Mouse (Mus musculus): ENCODE measurements around the gene Tmem200c.
A peak's percentile ranks its signal among the peaks of the same experiment; 100 is the strongest.

The Tmem200c gene

DNA sequence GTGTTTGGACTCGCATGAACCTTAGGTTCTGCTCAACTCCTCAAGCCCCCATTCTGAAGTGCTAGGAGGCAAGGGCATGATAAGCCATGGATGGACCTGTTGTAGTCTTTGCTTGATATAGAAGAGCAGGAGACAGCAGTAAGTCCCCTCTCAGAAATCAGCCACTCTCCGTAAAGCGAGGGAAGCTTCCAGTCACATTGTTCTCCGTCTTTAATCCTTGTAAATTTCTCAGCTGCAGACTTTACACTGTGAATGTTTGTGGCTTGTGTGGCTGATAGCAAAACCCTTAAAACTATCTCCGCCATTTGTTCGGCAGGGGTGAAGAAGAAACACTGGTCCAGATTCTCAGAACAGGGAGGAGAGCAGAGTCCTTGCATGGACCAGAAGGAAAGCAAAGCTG, at the start of gene Tmem200c:
Gene Tmem200c, plus strand, starts transcription at position 301 of the 400 bp plus-strand sequence.
- DNase-seq (ENCODE audit: low spot score in 2 of 2) = no peak

DNA sequence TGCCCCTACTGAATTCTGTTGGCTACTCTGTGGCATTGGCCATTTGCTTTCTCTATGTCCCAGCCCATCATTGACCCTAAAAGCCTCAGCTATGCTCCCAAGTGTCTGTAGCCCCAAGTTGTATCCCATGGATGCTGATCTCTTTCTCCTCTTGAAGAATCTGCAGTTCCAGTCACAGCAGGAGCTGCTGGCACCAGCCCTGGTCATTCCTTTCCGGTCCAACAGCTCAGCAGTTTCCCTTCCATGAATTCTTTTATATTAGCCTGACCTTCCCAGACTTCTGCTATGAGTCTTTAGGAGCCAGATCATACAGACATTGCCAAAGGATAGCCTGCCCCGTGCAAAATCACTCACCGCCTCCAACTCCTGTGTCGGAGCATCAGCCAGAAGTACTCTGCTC, 32.7 kb upstream of the Tmem200c start:
- no peak for DNase-seq (ENCODE audit: low spot score in 2 of 2)

DNA sequence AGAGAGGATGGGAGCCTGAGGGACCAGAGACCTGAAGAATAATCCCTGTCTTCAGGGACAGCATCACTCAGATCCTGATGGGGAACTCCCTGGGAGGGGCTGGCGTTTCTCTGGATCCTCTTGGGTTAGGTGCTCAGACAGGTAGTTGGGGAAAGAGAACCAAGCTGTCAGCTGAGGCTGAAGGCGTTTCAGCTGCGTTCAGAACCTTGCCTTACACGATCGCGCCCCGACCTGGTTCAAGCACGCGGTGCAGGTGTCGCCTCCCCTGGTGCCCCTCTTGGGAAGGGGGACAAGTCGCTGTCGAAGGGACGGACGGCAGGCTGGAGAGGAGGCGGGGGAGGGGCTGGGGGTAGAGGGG, 10.2 kb downstream of the Tmem200c start:
- DNase-seq (ENCODE audit: low spot score in 2 of 2) = peak in 1 of 2 experiments; percentile 20

DNA sequence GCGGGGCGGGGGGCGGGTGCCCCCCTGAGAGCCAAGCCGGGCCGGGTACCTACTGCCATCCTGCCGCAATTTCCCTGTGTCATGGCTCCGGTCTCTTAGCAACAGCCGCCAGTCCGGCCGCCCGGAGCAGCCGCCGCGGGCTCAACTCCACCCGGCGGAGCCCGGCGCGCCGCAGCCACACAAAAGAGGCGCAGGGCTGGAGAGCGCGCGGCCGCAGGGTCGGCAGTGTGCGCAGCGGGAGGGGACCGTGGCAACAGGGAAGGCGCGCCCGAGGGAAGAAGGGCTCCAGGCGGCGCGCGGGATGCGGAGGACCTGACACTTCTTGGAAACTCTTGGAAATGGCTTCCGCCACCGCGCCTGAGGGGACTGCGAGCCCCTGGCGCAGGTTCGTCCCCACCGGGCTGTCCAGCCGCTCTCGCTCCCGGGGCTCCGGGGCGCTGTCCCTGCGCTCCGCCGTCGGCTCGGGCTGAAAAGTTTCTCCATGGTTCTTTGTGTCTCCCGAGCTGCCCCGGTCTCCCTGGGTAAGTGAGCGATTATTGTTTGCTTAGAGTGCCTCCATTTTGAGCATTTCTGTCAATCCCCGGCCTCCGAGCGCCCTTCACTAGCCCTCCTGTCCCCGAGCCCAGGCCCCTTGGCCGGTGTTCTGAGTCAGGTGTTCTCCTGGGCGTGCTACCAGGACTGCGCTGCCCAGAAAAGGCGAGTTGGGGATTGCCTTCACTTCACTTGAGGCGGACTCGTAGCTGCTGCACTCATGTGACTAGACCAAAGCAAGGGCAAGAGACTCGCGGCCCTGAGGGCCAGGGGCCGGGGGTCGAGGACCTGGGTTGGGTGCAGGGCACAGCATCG, 10.8 kb downstream of the Tmem200c start:
- peak; percentile 22 to 47 for DNase-seq (ENCODE audit: low spot score in 2 of 2)

GRCm38 (mm10) chr17:68837859-68838194, 11.4 kb downstream of the Tmem200c start:
- peak in 1 of 2 experiments; percentile 15 for DNase-seq (ENCODE audit: low spot score in 2 of 2)

- no peak for DNase-seq (ENCODE audit: low spot score in 2 of 2)
These were observed 13.6 kb downstream of the Tmem200c start for GRCm38 (mm10) chr17:68839888-68840571.

DNA sequence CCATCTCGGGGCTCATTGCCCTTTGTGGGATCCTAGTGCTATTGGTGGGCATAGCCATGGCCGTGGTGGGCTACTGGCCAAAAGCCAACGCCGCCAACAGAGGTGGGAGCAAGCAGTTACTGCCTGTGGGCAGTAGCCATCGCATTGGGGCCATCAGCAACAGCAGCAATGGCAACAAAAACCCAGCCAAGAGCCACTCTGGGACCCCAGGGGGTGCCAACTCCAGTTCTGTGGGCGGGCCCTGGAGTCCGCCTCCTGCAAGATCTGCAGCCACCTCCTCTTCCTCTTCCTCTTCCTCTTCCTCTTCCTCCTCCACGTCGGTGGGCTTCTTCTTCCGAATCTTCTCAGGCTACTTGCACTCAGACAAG, 14.1 kb downstream of the Tmem200c start:
- peak; percentile 8 to 14 for DNase-seq (ENCODE audit: low spot score in 2 of 2)

DNA sequence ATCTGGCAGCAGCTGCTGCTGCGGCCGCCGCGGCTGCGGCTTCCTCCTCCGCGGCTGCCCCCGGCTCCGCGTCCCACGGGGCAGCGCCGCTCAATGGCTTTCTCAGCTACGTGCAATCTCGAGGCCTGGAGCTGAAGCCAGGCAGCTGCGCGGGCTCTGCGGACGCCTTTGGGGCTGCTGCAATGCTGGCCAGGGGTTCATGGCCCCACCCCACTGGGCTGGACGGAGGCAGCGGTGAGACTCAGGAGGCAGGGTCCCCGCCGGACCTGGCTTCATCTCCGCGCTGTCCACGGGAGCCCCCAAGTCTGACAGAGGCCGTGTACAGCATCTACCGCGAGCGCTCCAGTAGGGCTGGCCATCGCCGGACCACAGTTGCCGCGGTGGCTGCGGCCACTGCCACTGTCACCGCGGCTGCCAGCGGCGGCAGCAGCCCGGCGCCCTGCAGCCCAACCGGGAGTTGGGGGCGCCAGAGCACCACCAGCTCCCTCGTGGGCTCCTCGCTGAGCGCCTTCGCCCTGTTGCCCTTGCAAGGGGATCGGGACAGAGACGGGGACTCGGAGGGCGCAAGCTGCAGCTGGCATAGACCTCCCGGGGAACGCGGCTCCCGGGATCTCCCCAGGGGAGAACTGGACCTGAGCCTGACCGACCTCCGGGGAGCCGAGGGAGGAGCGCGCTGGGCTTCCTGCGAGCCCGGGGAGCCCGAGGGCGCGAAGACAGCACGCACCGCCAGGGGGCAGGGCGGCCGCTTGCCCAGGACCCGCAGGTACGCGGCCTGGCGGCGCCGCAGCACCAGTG, 14.9 kb downstream of the Tmem200c start:
- peak; percentile 23 to 60 for DNase-seq (ENCODE audit: low spot score in 2 of 2)

DNA sequence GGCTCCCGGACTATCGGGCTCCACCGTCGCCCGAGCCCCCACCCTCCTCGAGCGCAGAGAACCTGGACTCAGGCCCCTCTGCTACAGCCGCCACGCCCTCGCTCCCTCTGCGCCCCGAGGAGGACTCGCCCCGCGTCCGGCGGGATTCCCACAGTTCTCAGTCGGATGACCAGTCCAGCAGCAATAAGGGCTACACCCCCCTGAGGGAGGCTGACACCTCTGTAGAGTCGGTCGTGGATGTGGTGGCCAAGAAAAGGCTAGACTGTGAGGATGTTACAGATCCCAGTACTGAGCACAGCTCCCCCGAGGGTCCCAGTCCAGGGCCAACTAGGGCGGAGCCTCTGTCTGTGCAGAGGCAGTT, 15.4 kb downstream of the Tmem200c start:
- peak in 1 of 2 experiments; percentile 8 for DNase-seq (ENCODE audit: low spot score in 2 of 2)

GRCm38 (mm10) chr17:68845931-68846330, 19.5 kb downstream of the Tmem200c start:
- DNase-seq (ENCODE audit: low spot score in 2 of 2) = peak; percentile 11 to 18

GRCm38 (mm10) chr17:68848739-68849138, 22.3 kb downstream of the Tmem200c start:
- no peak for DNase-seq (ENCODE audit: low spot score in 2 of 2)

GRCm38 (mm10) chr17:68852171-68852966, 25.9 kb downstream of the Tmem200c start:
- DNase-seq (ENCODE audit: low spot score in 2 of 2) = no peak

DNA sequence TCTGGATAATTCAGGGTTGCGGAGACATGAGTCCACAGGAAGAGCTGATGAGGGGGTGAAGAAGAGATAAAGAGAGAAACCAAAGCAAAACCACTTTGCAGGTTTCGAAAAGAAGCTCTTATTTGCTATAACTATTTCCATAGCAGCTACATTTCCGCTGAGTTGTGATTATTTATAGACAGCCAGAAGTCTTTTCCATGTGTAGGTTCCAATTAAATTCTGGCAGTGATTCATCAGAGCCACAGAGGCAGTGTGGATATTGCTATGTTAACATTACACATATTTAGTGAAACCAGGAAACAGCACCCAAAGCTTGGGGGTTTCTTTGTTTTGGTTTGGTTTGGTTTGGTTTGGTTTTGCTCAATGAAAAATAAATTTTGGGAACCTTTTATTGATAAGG, 37.8 kb downstream of the Tmem200c start:
- DNase-seq (ENCODE audit: low spot score in 2 of 2) = no peak

- DNase-seq (ENCODE audit: low spot score in 2 of 2) = no peak
These were observed 42.0 kb downstream of the Tmem200c start for GRCm38 (mm10) chr17:68868439-68868838.

DNA sequence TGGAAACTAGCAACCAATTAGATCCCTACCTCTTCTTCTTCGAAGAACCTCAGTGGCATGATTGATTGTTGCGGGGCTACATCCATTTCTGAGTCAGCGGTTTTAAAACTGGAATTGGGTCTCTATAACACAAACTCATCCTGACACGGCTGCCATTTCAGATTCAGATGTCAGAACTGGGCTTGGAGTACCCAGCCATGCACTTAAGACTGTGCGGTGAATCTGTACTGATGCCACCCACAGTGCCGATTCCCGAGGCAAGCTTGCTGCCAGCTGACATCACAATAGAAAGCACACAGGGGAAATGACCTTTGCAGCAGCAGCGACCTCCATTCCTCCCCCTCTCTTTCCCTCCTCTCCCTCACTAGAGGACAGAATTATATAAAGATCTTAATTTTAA, 47.6 kb downstream of the Tmem200c start:
- no peak for DNase-seq (ENCODE audit: low spot score in 2 of 2)

- DNase-seq (ENCODE audit: low spot score in 2 of 2) = no peak
These were observed 48.8 kb downstream of the Tmem200c start for GRCm38 (mm10) chr17:68875251-68875650.

DNA sequence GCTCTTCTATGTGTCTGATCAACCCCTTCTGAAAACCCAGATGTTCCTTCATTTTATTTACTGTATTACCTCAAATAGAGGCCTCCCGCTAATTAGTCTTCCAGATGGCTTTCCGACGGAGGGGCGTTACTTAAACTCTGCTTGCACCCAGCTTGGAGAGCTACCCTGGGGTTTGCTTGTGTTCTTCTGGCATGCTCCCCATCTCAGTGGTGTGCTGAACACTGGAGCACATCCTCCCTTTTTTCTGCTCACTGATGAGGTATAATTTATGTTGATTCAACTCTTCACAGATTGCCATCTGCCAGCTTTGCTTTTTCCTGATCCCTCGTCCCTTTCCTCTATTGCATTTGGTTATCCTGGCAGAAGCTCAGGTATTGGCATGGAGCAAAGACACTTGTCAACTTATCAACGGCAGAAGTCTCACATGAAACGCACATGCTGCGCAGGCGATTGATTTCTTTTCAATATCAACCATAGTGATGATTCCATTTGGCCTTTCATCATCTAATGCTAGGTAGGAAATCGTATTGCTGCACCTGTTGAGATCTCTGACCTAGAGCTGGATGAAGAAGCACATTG, 49.6 kb downstream of the Tmem200c start:
- DNase-seq (ENCODE audit: low spot score in 2 of 2) = no peak

DNA sequence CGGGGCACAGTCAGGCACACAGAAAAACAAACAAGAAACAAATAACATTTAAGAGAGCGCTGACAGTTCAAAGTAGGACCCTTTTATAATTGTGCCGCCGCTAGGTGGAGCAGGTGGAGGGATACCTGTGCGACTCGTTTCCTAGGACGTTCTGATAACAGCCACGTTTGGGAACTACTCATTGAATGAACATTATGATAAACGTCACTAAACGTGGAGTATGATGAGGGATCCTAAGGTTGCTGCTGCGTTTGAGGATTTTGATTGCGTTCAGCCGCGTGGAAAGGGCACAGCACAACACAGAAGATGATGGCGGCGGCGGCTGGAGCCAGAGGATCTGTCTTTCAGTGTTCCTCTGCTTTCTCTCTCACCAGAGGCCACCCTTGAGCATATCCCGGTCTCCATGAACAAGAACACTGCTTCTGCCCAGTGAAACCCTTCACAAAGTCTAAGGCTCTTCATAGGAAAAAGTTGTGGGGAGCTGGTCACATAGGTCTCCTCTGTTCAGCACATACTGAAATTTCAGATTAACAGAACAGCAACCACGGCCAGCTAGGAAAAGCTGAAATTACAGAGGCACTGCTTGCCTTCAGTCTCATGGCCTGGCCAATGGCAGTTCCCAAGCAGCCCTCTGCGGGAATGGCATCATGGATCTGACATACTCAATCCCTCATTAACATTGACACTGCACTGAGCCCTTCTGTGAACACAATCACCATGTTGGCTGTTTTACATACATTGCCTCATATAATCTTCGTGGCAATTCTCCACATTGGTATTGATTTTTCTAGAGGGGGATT, 55.5 kb downstream of the Tmem200c start:
- DNase-seq (ENCODE audit: low spot score in 2 of 2) = peak; percentile 6 to 20

DNA sequence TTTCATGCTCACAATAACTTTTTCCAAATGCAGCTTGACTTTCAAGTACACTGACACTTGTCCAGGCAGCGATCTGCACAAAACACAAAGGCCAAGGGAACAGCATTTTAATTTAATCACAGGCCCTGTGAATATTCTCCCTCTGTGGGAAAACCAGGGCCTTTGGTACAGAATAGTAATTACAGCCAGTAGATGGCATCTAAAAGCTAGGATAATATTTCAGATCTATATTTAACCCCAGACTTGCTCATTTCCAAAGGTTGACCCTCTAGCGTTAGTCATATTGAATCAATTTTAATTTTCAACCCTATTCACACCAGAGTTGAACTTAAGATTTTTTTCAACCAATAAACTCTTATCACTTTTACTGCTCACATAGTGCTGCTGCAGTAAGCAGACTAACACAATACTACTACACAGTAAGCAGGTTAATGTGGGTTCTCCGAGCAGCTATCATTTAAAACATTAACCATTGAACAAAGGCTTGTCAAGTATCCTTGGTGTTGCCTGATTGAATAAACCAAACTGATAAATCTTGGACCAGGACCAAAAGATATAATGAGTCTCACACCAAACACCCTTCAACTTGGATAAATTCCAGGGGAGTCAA, 57.2 kb downstream of the Tmem200c start:
- no peak for DNase-seq (ENCODE audit: low spot score in 2 of 2)

DNA sequence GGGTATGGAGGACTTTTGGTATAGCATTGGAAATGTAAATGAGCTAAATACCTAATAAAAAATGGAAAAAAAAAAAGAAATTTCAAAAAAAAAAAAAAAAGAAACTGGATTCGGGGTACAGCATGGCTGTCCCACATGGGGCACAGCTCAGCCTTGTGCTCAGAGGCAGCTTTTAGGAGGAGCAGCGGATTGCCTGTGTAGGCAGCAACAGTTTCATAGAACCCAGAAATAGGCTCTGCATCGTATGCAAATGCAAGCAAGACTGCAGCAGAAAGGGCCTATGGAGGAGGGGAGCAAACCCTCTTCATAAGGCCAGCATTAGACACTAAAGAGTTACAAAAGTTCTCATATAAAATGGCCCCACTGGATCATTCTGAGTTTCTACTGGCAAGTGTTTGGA, 64.2 kb downstream of the Tmem200c start:
- DNase-seq (ENCODE audit: low spot score in 2 of 2) = no peak

Measured in frontal cortex, postnatal 10 days (tissue).